Mouse (Mus musculus) brain, embryonic 14.5 days (tissue): ENCODE results near the gene Fhdc1.

ENCODE experiments used
- CTCF ChIP-seq: fragments of 200-500 bp; IDR thresholded peaks from 2 replicates; pipeline ENCODE4 v1.5.1; 2012; ENCODE audit warnings: inconsistent platforms, mild to moderate bottlenecking, moderate library complexity, borderline replicate concordance; ENCODE audit not compliant: insufficient read depth, insufficient read length; ENCODE audit errors: extremely low read depth
- POLR2A ChIP-seq: fragments of 200-500 bp; IDR thresholded peaks from 2 replicates; pipeline ENCODE4 v1.6.1; 2012; ENCODE audit warnings: mild to moderate bottlenecking, inconsistent platforms, borderline replicate concordance; ENCODE audit not compliant: poor library complexity, insufficient read depth, insufficient read length, severe bottlenecking; ENCODE audit errors: extremely low read depth

- TF ChIP-seq POLR2A (no peak), CTCF (no peak)
Observed at GRCm38 (mm10) chr3:84516163-84516562, 35.9 kb upstream of the Fhdc1 start.
